Mouse (Mus musculus) liver, postnatal 0 days (tissue): ENCODE data around the gene Atp2b2. TPM values are rescaled to one million over a fixed set of nuclear protein-coding genes. Genes with fewer than 3 reads are reported as not detected.

ENCODE experiments used
- ATAC-seq: fragments of 200-750 bp; cut with Nextera tagmentation; 2 replicates; pipeline ENCODE4 v1.8.0; 2017; ENCODE audit warnings: mild to moderate bottlenecking, moderate library complexity
- DNase-seq: peaks from one replicate; pipeline ENCODE4 v3.0.0-alpha.2; 2016
- H3K27ac ChIP-seq: fragments of 300-500 bp; sonication (generic); 2 replicates; pipeline ENCODE4 v1.5.1; 2014; ENCODE audit warnings: antibody characterized with exemption, moderate library complexity, mild to moderate bottlenecking, low read depth
- H3K27me3 ChIP-seq: fragments of 300-500 bp; sonication (generic); 2 replicates; pipeline ENCODE4 v1.6.1; 2014; ENCODE audit warnings: low read length, control low read depth, mixed read lengths; ENCODE audit not compliant: insufficient read depth
- H3K36me3 ChIP-seq: fragments of 300-500 bp; sonication (generic); replicated peaks from 2 replicates; pipeline ENCODE4 v1.6.1; 2014; ENCODE audit warnings: mild to moderate bottlenecking, control low read depth, low read length, moderate library complexity, mixed read lengths; ENCODE audit not compliant: insufficient read depth
- H3K4me1 ChIP-seq: fragments of 300-500 bp; sonication (generic); 2 replicates; pipeline ENCODE4 v1.6.1; 2014; ENCODE audit warnings: antibody characterized with exemption, mild to moderate bottlenecking, control low read depth; ENCODE audit not compliant: insufficient read depth
- H3K4me2 ChIP-seq: fragments of 300-500 bp; sonication (generic); 2 replicates; pipeline ENCODE4 v1.6.1; 2014; ENCODE audit warnings: low read depth, mild to moderate bottlenecking, low read length, moderate library complexity, mixed read lengths
- H3K4me3 ChIP-seq: fragments of 300-500 bp; sonication (generic); 2 replicates; pipeline ENCODE4 v1.5.1; 2014; ENCODE audit warnings: low read depth, low read length
- H3K9ac ChIP-seq: fragments of 300-500 bp; sonication (generic); replicated peaks from 2 replicates; pipeline ENCODE4 v1.6.1; 2014; ENCODE audit warnings: mild to moderate bottlenecking, moderate library complexity
- H3K9me3 ChIP-seq: fragments of 300-500 bp; sonication (generic); 2 replicates; pipeline ENCODE4 v1.6.1; 2016; ENCODE audit warnings: mild to moderate bottlenecking, control low read depth, low read length, mixed read lengths
- CTCF ChIP-seq: sonication (generic); IDR thresholded peaks from 2 replicates; pipeline ENCODE4 v1.5.1; 2016; ENCODE audit warnings: antibody characterized with exemption, low read depth
- EP300 ChIP-seq: IDR thresholded peaks from 2 replicates; pipeline ENCODE4 v1.6.1; 2016; ENCODE audit warnings: antibody characterized with exemption, low read depth, mild to moderate bottlenecking
- WGBS: fragments of 180-500 bp; shearing (Covaris S2); extraction: QIAGEN DNeasy Blood & Tissue Kit; methylation state at CpG from one replicate; pipeline ENCODE4 v1.1.7; 2014; ENCODE audit not compliant: insufficient replicate concordance; 5-methylcytosine and 5-hydroxymethylcytosine counted together
- polyA plus RNA-seq: library from polyadenylated mRNA; unstranded; fragments of >200 nt; fragmentation: Nextera tagmentation; extraction: Ambion mirVana; gene quantifications from 2 replicates; pipeline ENCODE4 v1.2.1, GENCODE M21; 2015

Gene Atp2b2
- polyA plus RNA-seq, 1 experiment from 2014 or later = 0.41 TPM

GRCm38 (mm10) chr6:113957232-113957940 is 85.0 kb downstream of the Atp2b2 start:
- H3K4me3 ChIP-seq = no peak overlapping the region
- H3K9me3 ChIP-seq = no peaks in the 10 kb centered on the region
- peak; percentile 44; the same call in 1 of the 2 replicates for ATAC-seq
- H3K9ac ChIP-seq = no peak overlapping the region
- 66% methylated on average over 19 of the region's 19 CpGs for WGBS
- H3K36me3 ChIP-seq = no peaks in the 10 kb centered on the region
- H3K27ac ChIP-seq = no peak overlapping the region
- peaks cover 7% of the 10 kb centered on the region; the same call in 1 of the 2 replicates for H3K4me1 ChIP-seq
- H3K27me3 ChIP-seq = no peaks in the 10 kb centered on the region
- TF ChIP-seq EP300 (no peak), CTCF (no peak)
- no peak for DNase-seq
- peak overlapping the region; percentile 29 for H3K4me2 ChIP-seq

- no peak for TF ChIP-seq EP300
- no peak for TF ChIP-seq CTCF
- Histone ChIP-seq H3K27ac (no peak overlapping the region), H3K9me3 (no peaks in the 10 kb centered on the region), H3K4me1 (no peaks in the 10 kb centered on the region), H3K36me3 (no peaks in the 10 kb centered on the region), H3K27me3 (no peaks in the 10 kb centered on the region), H3K9ac (no peak overlapping the region), H3K4me2 (no peak overlapping the region), H3K4me3 (no peak overlapping the region)
- ATAC-seq (no peak), DNase-seq (no peak)
- 80% methylated on average over 8 of the region's 8 CpGs for WGBS
These were observed 94.9 kb downstream of the Atp2b2 start for GRCm38 (mm10) chr6:113947515-113947914.

- ATAC-seq = no peak
- WGBS = 52% methylated on average over 12 of the region's 12 CpGs
- H3K4me2 ChIP-seq = no peak overlapping the region
- H3K9me3 ChIP-seq = no peaks in the 10 kb centered on the region
- TF ChIP-seq EP300 (no peak), CTCF (no peak)
- no peaks in the 10 kb centered on the region for H3K27me3 ChIP-seq
- H3K4me1 ChIP-seq = no peaks in the 10 kb centered on the region
- H3K36me3 ChIP-seq = no peaks in the 10 kb centered on the region
- no peak overlapping the region for H3K9ac ChIP-seq
- H3K27ac ChIP-seq = no peak overlapping the region
- DNase-seq = no peak
- no peak overlapping the region for H3K4me3 ChIP-seq
These were observed 100.1 kb downstream of the Atp2b2 start for GRCm38 (mm10) chr6:113942355-113942754.

- WGBS = 71% methylated on average over 5 of the region's 5 CpGs
- Histone ChIP-seq H3K27ac (no peak overlapping the region), H3K4me3 (no peak overlapping the region), H3K27me3 (no peaks in the 10 kb centered on the region), H3K4me2 (no peak overlapping the region), H3K9me3 (no peaks in the 10 kb centered on the region), H3K4me1 (no peaks in the 10 kb centered on the region), H3K36me3 (no peaks in the 10 kb centered on the region), H3K9ac (no peak overlapping the region)
- TF ChIP-seq CTCF (no peak), EP300 (no peak)
- no peak for ATAC-seq
- DNase-seq = no peak
These were observed 101.1 kb downstream of the Atp2b2 start for GRCm38 (mm10) chr6:113941324-113941723.

GRCm38 (mm10) chr6:113939442-113939841 is 103.0 kb downstream of the Atp2b2 start:
- DNase-seq (no peak), ATAC-seq (no peak)
- Histone ChIP-seq H3K9ac (no peak overlapping the region), H3K4me2 (no peak overlapping the region), H3K9me3 (no peaks in the 10 kb centered on the region), H3K27me3 (0 out of 2 replicates have a peak, but pooled peaks cover 1% of the 10 kb centered on the region), H3K36me3 (no peaks in the 10 kb centered on the region), H3K4me1 (no peaks in the 10 kb centered on the region), H3K4me3 (no peak overlapping the region), H3K27ac (no peak overlapping the region)
- WGBS = 81% methylated on average over 8 of the region's 8 CpGs
- no peak for TF ChIP-seq CTCF
- TF ChIP-seq EP300 = no peak

- ATAC-seq (no peak), DNase-seq (no peak)
- no peak overlapping the region for H3K9ac ChIP-seq
- no peak overlapping the region for H3K4me2 ChIP-seq
- no peak overlapping the region for H3K4me3 ChIP-seq
- no peaks in the 10 kb centered on the region for H3K4me1 ChIP-seq
- no peaks in the 10 kb centered on the region for H3K36me3 ChIP-seq
- TF ChIP-seq CTCF = no peak
- no peak for TF ChIP-seq EP300
- H3K27me3 ChIP-seq = 0 out of 2 replicates have a peak, but pooled peaks cover 3% of the 10 kb centered on the region
- WGBS = 45% methylated on average over 6 of the region's 6 CpGs
- H3K27ac ChIP-seq = no peak overlapping the region
- no peaks in the 10 kb centered on the region for H3K9me3 ChIP-seq
These were observed 105.5 kb downstream of the Atp2b2 start for GRCm38 (mm10) chr6:113936811-113937508.
